Mouse (Mus musculus): ENCODE results near the gene Krtcap2.

The Krtcap2 gene

DNA sequence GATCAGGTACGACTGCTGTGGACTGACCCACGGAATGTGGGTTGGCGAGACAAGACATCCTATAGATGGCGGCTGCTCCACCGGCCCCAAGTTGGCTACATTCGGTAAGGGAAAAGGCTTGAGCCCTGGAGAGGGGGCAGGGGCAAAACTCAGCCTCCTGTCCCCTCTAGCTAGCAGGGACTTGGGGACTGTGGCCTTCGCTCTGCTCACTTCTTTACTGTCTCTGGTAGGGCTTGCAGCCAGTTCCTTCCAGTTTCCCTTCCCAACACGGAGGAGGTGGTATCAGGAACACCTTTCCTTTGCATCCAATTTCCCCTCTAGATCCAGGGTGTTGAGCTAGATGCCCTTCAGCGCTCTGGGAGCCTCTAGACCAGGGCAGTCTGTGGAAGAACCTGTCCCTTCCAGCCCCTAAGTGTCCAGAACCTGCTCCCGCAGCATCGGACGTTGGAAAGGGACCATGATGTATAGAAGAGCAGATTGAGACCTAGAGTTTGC, 20.4 kb upstream of the Krtcap2 start:
- no peak for DNase-seq (ENCODE audit: low spot score)

DNA sequence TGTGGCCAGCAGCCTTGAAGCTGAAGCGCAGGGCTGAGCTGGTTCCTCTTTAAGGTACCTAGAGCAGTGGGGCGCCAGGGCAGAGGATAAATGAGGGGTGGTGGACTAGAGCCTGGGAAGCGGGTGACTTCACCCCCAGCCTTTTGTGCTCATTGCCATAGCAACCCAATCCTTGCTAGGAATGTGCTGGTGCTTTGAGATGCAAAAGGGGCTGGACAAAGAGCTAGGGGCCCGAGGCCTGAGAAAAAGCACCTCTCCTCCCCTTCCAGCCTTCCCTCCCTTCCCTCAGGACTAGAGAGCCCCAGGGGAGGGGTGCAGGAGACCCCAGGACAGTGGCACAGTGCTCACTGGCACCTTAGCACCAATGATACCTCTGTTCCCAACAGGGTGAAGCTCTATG, 19.8 kb upstream of the Krtcap2 start:
- peak; percentile 53 for DNase-seq (ENCODE audit: low spot score)

DNA sequence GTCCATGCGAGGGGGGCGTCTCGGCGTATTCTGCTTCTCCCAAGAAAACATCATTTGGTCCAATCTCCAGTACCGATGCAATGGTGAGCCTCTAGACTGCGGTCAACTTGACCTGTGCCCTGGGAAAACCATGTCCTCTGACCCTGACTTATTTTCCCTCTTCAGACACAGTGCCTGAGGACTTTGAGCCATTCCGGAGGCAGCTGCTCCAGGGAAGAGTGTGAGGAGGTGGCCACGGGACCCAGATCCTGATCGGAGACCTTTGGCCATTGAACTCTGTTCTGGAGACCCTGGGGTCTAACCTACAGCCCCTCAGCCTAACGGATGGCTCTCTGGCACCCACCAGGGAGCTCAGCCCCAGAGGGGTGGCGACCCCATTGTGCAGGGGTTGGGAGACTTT, 19.4 kb upstream of the Krtcap2 start:
- peak; percentile 19 for DNase-seq (ENCODE audit: low spot score)

DNA sequence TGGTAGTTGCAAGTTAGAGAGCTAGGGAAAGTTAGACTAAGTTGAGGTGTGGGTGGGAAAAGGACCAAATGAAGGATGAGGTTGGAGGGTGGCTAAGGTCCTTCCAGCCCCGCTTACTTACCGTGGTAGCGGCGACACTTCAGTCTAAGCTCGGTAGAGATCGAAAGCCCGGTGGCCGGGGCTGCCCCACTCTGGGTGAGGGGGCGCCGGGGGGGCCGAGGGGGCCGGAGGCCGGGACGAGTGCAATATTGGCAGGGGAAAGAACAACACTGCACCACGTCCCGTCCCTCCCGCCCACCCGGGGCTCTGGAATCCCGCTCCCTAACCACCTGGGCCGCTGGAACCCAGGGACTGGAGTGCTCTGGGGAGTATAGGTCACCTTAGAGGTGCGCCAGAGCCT, 18.9 kb upstream of the Krtcap2 start, which contains the start of gene Mtx1:
Gene Mtx1, minus strand, starts transcription at position 189 of the 400 bp plus-strand sequence.
- DNase-seq (ENCODE audit: low spot score): no peak

DNA sequence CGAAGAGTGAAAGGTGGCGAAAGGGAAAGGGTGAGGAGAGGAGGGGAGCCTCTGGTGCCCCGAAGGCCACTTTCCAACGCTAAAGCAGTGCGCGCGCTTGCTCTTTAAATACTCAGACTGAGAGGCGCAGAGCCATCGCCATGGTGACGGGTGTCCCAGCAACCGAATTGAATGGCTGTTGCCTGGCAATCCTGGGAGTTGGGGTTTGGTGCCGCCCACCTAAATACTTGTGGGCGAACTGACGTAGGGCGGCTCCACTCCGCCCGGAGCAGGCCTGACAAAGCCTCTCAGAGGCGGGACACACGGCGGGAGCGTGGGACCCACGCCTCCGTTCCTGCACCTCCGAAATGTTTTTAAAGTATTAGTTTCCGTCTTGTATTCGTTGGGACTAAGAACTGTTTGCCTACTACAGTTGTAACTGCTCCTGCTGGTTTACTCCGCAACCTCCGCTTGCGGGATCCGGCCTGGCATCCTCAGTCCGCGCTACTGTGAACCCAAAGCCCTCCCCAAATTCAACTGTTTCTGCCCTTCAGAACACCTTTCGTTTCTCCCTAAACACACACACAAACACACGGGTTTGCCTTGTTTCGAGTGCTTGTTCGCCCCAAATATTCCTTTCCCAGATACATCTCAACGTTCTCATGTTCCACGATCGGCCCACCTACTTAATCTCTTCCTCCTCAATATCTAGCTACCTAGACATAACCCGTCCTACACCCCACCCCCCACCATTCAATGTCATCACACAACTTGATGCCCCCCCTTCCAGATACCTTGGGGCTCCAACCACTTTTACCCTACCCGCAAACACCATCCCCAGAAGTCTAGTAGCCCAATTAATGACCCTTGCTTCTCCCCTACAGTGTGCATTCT, 18.2 kb upstream of the Krtcap2 start:
- peak; percentile 92 for DNase-seq (ENCODE audit: low spot score)

DNA sequence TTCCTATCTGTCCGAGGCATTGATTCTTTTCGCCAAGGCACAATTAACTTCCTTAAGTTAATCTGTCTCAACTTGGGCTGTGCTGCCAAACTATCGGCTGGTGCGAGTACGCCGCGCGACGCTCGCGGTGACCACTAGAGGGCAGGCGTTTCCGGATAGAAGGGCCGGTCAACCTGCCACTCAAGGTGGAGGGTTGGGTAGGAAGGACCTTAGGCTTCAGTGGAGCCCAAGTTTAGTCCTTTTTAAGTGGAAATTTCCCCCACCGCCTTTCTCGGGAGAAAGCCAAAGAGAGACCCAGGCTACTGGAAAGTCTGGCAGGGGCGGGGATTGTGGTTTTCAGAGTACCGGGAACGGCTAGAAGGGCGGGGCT, 17.6 kb upstream of the Krtcap2 start:
- DNase-seq (ENCODE audit: low spot score): peak; percentile 87

DNA sequence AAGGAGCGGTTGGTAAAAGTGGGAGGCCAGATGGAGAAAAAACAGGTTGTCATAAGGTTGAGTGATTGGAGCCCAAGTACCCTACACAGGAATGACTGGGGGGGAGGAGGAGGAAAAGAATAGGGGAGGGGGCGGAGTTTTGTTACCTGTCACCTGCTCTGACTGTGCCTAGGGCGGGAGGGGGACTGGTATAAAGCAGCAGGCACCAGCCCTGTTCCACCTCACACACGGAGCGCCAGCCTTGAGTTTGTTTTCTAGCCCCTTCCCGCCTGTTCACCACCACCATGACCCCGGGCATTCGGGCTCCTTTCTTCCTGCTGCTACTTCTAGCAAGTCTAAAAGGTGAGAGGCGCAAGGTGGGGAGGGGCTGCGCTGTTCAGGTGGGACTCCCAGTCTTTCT, 16.9 kb upstream of the Krtcap2 start, which contains the start of gene Muc1:
Gene Muc1, plus strand, starts transcription at position 222 of the 400 bp plus-strand sequence.
- DNase-seq (ENCODE audit: low spot score): peak; percentile 14

DNA sequence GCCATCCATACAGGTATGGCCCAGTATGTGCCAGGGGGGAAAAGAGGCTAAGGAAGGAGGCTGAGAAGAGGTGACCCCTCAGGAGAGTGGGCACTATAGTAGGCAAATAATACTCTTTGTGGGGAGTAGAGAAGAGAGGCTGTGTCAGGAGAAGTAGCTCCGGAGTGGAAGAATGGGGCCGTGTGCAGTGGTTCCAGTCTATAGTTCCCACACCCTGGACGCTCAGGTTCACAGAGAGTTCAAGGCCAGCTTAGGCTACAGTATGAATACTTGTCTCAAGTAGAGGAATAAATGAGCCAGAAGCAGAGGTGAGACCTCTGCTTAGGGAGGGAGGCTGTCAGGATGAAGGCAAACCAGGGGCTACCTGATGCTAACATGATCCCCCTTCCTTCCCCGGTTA, 16.5 kb upstream of the Krtcap2 start:
- no peak for DNase-seq (ENCODE audit: low spot score)

DNA sequence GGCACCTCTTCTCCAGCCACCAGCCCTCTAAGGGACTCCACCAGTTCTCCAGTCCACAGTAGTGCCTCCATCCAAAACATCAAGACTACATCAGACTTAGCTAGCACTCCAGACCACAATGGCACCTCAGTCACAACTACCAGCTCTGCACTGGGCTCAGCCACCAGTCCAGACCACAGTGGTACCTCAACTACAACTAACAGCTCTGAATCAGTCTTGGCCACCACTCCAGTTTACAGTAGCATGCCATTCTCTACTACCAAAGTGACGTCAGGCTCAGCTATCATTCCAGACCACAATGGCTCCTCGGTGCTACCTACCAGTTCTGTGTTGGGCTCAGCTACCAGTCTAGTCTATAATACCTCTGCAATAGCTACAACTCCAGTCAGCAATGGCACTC, 15.2 kb upstream of the Krtcap2 start:
- DNase-seq (ENCODE audit: low spot score): no peak

DNA sequence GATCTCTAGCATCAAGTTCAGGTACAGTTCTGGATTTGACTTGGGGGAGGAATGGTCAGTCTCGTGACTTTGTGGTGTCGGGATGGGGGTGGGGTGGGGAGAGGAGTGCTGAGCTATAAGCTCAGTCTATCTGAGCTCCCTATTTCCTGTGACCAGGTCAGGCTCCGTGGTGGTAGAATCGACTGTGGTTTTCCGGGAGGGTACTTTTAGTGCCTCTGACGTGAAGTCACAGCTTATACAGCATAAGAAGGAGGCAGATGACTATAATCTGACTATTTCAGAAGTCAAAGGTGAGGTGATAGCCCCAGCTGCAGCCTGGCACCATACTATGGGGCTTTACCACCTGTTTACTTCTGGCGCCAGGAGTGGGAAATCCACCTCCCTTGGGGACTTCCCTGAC, 14.4 kb upstream of the Krtcap2 start:
- DNase-seq (ENCODE audit: low spot score): no peak

DNA sequence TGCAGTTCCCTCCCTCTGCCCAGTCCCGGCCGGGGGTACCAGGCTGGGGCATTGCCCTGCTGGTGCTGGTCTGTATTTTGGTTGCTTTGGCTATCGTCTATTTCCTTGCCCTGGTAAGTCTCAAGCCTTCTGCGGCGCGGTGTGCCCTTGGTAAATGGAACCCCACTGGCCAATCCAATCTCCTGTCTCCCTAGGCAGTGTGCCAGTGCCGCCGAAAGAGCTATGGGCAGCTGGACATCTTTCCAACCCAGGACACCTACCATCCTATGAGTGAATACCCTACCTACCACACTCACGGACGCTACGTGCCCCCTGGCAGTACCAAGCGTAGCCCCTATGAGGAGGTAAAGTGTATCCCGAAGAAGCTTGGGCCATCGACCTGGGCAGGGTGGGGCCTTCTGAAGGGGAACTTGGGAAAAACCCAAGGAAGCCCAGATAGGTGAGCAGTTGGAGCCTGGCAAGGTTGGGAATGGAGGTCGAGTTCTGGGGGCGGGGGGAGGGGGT, 13.9 kb upstream of the Krtcap2 start:
- DNase-seq (ENCODE audit: low spot score): no peak

DNA sequence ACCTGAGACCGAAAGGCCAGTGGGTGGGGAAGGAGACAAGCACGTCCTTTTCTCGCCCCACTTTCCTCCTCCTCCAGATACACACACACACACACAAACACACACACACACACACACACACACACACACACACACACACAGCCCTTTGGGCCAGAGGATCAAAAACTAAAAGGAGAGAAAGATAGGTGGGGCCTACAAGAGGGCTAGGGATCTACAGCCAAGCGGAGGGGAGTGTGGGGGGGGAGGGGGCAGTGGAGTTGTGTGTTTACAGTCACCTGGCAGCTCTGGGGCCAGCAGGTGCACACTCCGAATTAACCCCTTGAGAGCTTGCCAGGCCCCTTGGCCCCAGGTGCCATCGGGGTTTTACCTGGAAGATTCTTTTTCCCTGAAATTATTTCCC, 13.2 kb upstream of the Krtcap2 start:
- no peak for DNase-seq (ENCODE audit: low spot score)

DNA sequence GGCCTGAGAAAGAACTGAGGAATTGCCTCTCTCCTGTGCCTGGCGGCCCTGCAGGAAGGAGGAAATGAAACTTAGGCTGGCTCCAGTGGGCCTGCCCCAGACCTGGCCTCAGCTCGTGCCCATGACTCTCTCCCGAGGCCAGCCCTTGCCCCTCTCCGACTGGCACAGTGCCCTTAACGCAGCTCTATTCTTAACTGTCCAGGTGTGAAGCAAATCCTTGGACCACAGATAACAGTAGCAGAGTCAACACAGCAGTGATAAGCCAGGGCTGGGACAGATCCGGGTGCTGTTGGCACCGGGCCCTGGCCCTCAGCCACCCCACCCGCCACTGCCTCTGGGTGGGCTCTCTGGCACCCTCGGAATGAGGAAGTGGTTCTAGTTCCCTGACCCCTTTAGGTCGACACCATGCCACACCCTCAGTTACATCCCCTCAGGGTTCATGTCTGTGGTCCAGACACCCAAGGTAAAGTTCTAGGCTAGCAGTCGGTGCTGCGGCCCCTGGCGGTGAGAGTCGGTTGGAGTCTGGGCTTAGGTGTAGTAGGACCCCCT, 12.1 kb upstream of the Krtcap2 start:
- peak; percentile 39 for DNase-seq (ENCODE audit: low spot score)

DNA sequence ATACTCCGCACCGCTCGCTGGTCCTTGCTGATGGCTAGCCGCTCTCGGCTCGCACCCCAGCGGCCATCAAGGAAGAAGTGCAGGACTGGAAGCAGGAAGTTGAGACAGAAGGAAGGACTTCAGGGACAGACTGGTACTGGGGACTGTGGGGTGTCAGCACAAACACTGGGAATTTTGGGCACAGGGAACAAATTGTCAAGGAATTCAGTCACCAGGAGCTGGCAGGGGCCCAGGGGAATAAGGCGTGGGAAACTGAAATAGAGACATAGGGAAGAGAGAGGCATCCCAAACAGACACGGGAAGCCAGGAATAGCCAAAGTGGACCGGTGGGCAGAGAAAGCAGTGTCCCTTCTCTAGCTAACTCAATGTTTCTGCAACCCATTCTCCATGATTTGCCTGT, 9.2 kb upstream of the Krtcap2 start:
- DNase-seq (ENCODE audit: low spot score): no peak

DNA sequence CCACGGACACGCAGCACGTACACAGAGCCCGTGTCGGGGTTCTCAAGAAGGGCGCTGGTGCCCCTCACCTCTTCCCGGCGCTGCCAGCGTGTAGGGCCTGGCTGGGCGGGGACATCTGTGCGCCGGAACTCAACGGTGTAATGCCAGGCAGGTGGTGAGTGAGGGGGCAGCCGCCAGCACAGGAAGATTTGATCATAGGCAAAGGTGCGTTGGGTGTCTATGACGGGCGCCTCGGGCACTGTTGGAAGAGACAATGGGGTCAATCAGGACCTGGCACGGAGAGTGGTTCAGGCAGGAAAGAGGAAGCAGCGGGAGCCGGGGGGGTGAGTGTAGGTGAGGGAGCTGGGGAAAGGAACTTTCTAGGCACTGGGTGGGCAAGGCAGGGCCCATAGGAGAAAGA, 8.1 kb upstream of the Krtcap2 start:
- no peak for DNase-seq (ENCODE audit: low spot score)

DNA sequence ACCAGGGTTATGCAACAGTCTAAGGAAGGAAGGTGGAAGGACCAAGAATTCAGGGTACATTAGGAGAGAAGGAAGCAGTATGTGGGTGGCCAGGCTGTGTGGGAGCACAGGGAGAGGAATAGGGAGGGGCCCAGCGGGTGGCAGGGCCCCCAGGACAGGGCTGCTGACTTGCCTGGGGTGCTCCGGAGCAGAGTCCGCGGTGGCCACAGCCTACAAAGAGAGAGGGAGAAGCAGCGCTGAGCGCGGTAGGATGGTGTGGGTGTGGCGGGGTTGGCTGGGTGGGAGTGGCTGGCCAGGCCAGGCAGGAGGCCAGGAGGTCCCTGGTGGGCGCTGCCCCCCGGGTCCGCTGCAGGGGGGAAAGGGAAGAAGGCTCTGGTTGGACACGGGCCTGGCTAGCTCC, 7.3 kb upstream of the Krtcap2 start:
- no peak for DNase-seq (ENCODE audit: low spot score)

DNA sequence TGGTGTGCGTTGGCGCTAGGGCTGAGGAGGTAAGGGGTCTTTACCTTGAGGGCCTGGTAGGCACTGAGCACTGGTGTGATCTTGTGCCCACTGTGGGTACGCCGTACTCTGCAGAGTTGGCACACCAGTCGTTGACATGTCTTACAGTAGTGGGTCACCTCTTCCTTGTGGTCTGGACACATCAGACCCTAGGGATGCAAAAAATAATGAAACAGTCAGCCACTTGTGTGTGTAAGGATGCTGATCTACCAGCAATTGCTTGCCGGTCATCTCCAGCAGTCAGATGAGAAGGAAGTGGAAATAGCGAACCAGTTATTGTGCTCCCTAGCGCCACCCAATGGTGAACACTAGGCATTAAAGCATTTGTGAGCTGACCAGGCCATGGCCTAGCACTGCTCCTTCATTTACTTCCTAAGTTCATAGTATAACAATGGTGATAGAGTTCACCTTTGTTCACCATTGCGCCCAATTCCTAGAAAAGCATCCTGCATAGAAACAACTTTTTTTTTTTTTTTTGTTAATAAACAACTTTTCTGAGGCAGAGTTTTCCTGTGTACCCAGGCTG, 3.4 kb upstream of the Krtcap2 start:
- DNase-seq (ENCODE audit: low spot score): peak; percentile 59

DNA sequence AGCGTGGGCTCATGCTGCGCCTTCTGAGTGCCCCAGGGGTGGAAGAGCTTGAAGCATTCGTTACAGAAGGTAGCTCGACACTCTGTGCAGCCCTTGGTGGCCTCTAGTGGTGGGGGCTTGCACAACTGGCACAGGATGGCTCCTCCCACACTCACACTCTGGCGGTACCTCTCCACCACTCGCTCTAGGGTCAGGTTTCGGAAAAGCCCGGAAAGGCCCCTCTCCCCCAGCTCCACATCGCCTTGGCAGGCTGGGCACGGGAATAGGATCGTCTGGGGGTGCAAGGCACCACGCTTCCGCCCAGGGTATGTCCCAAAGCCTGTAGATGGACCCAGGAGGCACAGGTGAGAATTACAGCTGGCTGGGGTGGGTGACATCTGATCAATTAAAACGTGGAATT, 2.2 kb upstream of the Krtcap2 start:
- peak; percentile 42 for DNase-seq (ENCODE audit: low spot score)

DNA sequence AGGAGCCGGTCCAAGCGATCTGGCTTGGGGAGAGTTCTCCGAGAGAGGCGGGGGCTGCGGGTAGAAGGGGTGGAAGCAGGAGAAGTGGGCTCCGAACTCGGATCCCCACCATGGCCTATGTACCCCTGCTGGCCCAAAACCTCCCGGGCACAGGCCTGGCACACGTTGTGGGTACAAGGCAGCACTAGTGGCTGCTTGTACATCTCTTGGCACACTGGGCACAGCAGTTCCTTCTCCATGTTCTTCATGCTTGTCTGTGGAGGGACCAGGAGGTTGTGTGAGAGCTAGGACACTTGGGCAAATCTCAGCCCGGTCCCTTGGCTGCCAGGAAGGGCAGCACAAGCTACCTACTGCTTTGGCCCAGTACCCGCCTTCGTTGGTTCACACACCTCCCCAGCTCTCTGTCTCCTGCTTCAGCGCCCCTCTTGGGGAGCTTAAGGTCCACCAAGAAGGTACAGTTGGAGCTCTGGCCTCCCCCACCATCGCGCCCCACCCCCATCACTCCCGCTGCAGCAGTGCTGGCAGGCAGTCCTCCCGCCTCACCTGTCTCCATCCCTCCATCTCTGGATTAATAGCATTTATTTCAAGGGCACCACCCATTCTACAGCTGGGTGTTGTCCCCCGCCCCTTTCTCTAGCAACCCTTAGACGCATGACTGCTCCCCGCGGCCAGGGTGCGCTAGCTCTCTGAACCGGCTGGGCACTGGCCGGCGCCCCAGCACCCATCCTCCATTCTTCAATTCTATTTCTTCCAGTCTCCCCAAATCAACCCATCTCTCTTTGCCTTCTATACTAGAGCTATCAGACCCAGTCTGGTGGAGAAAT, 1.4 kb upstream of the Krtcap2 start:
- DNase-seq (ENCODE audit: low spot score): peak; percentile 49

DNA sequence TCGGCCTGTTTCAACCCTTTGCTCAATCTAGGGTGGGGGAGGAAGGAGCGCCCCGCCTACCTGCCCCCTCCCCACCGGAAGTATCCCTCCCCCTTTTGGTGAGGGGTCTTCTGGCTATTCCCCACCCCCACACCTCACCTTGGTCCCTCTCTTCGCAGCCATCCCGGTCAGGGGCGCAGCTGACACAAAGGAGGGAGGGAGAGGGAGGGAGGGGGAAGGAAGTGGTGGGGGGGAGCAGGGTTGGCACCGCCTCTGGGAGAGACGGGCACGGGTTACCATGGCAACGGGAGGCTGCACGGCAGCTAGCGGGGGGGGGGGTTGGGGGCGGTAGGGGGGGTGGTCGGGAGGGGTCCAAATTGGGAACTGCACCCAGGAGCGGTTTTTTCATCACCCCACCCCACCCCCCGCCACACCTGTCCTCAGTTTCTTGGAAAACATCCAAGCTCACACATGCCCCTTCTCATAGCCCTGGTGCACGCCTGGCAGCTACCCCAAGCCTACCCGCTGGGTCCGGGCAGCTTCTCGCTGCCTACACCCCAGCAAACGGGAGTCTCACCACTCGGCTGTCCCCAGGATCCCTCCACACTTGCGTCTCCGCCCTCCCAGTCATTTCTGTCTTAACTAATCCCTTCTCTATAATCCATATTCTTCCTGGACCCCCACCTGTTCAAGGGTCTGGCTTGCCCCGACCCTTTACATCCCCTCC, 631 bp upstream of the Krtcap2 start:
- DNase-seq (ENCODE audit: low spot score): peak; percentile 73

Measured in layer of hippocampus, adult 11-12 months (tissue).